Mouse (Mus musculus) C2C12 (cell line): ENCODE data around the gene Tab2.

Source experiments
- CEBPB ChIP-seq: IDR thresholded peaks from one replicate; pipeline ENCODE4 v1.6.1; 2011; ENCODE audit warnings: low read depth, mild to moderate bottlenecking, control low read depth, moderate library complexity
- CTCF ChIP-seq: IDR thresholded peaks from one replicate; pipeline ENCODE4 v1.5.1; 2011; ENCODE audit not compliant: control insufficient read depth, insufficient read depth, insufficient read length
- FOSL1 ChIP-seq: IDR thresholded peaks from one replicate; pipeline ENCODE4 v1.8.0; 2011; ENCODE audit warnings: mild to moderate bottlenecking, low read length; ENCODE audit not compliant: poor library complexity, insufficient read depth, severe bottlenecking
- MAX ChIP-seq: IDR thresholded peaks from one replicate; pipeline ENCODE4 v1.6.1; 2011; ENCODE audit warnings: mild to moderate bottlenecking, control low read depth
- USF1 ChIP-seq: IDR thresholded peaks from one replicate; pipeline ENCODE4 v1.6.1; 2011; ENCODE audit warnings: low read depth, mild to moderate bottlenecking, control low read depth, moderate library complexity

DNA sequence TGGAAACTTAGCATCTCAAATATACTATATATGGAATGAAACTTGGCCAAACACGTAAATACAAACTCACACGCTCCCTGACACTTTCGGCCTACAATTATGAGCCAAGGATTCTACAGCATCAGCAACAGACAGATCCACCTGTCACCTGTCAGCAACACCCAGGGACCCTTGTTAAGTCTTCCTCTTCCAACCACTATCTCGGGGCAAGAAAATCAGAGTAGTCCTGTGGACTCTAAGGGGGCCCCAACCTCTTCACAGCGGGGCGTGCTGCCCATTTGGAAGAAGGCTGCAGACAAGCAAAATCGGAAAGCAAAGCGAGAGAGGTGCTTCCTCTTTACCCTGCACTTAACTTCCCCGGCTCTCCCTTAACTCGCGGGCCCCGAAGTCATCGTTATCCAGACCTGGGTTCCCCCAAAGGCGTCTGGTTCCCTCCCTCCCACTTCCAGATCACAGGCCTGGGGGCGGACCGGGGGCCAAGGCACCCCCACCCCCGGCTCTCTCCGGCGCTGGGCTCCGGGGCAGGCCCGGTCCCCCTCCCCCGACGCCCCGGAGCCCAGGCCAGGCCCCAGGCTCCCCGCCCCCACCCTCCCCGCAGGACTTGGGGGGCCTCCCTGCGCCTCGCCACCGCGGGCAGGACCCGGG lies 919 bp downstream of the Tab2 start:
- TF ChIP-seq CTCF (no peak), CEBPB (no peak), MAX (no peak), FOSL1 (no peak), USF1 (no peak)
